Mouse (Mus musculus) skeletal muscle tissue, adult 2 months (tissue): ENCODE results near the gene Carnmt1.

Experiments
- DNase-seq: peaks from one replicate; pipeline ENCODE4 v3.0.0-alpha.2; 2012; ENCODE audit warnings: low read depth, low spot score

Gene Carnmt1

GRCm38 (mm10) chr19:18712866-18713300 lies 42.3 kb downstream of the Carnmt1 start, which contains the start of gene D030056L22Rik:
Gene D030056L22Rik, plus strand, starts transcription at chr19:18713193.
- DNase-seq, result peak; percentile 95

GRCm38 (mm10) chr19:18713357-18713756 lies 42.8 kb downstream of the Carnmt1 start:
- peak; percentile 36 for DNase-seq

- peak; percentile 63 for DNase-seq
These were observed 45.8 kb downstream of the Carnmt1 start for GRCm38 (mm10) chr19:18716374-18716773.

- no peak for DNase-seq
These were observed 49.8 kb downstream of the Carnmt1 start for GRCm38 (mm10) chr19:18720337-18720736.

GRCm38 (mm10) chr19:18725186-18725585 lies 54.6 kb downstream of the Carnmt1 start:
- DNase-seq, result no peak

GRCm38 (mm10) chr19:18730255-18730654 lies 59.7 kb downstream of the Carnmt1 start:
- DNase-seq, result no peak

- DNase-seq, result no peak
These were observed 60.5 kb downstream of the Carnmt1 start for GRCm38 (mm10) chr19:18731077-18731476.

GRCm38 (mm10) chr19:18735901-18736300 lies 65.3 kb downstream of the Carnmt1 start:
- DNase-seq, result no peak

- no peak for DNase-seq
These were observed 68.6 kb downstream of the Carnmt1 start for GRCm38 (mm10) chr19:18739146-18739545.

GRCm38 (mm10) chr19:18743946-18744345 lies 73.4 kb downstream of the Carnmt1 start:
- no peak for DNase-seq

- peak; percentile 10 for DNase-seq
These were observed 76.2 kb downstream of the Carnmt1 start for GRCm38 (mm10) chr19:18746576-18747340.

GRCm38 (mm10) chr19:18747379-18747778 lies 76.8 kb downstream of the Carnmt1 start:
- DNase-seq, result no peak

GRCm38 (mm10) chr19:18749598-18750339 lies 79.2 kb downstream of the Carnmt1 start, which contains the start of gene Trpm6:
Gene Trpm6, plus strand, starts transcription at chr19:18749983.
- no peak for DNase-seq
